Mouse (Mus musculus): ENCODE measurements around the gene Btk.

DNA sequence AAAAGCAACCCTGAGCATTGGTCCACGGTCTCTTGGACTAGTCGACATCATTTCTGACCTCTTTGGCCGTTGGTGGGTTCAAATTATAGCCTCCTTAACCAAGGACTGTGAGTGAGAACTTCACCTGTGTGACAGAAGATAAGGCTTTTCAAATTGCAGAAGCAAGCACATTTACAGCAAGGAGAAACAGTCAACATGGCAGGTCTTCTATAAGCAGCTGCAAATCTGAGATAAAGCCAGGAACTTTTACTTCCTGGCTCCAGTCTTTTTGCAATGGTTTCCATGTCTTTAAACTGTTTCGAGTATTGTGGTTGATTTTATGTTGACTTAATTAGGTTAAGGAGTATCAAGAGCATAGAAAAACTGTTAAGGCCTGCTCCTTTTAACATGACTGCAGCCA lies 59.6 kb downstream of the Btk start:
- TF ChIP-seq CTCF (conservative IDR thresholded peaks at IDR 0.05; ENCODE audit: low read length): no peak
- TF ChIP-seq NANOG (IDR thresholded peaks at IDR 0.05; ENCODE audit: borderline replicate concordance, low read length): no peak
- no peak for TF ChIP-seq POU5F1 (IDR thresholded peaks at IDR 0.05; ENCODE audit: borderline replicate concordance, low read length)

Measured in E14TG2a.4 (cell line).